Mouse (Mus musculus): ENCODE measurements around the gene Txndc15.

GRCm38 (mm10) chr13:55754380-55754779, 39.9 kb downstream of the Txndc15 start:
- no peak for TF ChIP-seq CTCF (IDR thresholded peaks at IDR 0.05; ENCODE audit: borderline replicate concordance, control insufficient read depth, extremely low read depth, insufficient read depth, low read length, poor library complexity)
- no peak for TF ChIP-seq POLR2A (IDR thresholded peaks at IDR 0.05; ENCODE audit: control insufficient read depth, extremely low read depth, insufficient read depth, low read length, poor library complexity)
